Comparison of ENCODE assay signal across 22 mouse cellular contexts in genomic region chr5:74319551-74319950, GRCm38 (mm10).
"Had no signal": no experiment of that assay in that cellular context is flagged by ENCODE, and none has a peak within 500 bp of the region (broad histone marks: within the 10 kb centered on the region; RNA-seq: fewer than 3 reads in every experiment).

No protein-coding gene starts in this region.

- H3K9me3 ChIP-seq: heart, embryonic 13.5 days; heart, embryonic 15.5 days; intestine, embryonic 15.5 days; limb, embryonic 10.5 days; limb, embryonic 12.5 days had no signal

- H3K36me3 ChIP-seq: heart, embryonic 13.5 days; heart, embryonic 15.5 days; intestine, embryonic 15.5 days; limb, embryonic 10.5 days; limb, embryonic 12.5 days had no signal

- DNase-seq: gastrocnemius, postnatal 14 days; gastrocnemius, postnatal 36 days; heart, adult 2 months; heart, postnatal 14 days; heart, postnatal 36 days; kidney, adult 18-20 months; kidney, adult 8-10 months; kidney, postnatal 10 days; kidney, postnatal 25 days; kidney, postnatal 4 days had no signal

- H3K4me1 ChIP-seq: intestine, embryonic 15.5 days had no signal

- H3K4me3 ChIP-seq: heart, adult 2 months; heart, embryonic 13.5 days; heart, embryonic 15.5 days; intestine, embryonic 15.5 days; layer of hippocampus, adult 2 months; left cerebral cortex, adult 2 months; limb, embryonic 10.5 days; limb, embryonic 12.5 days had no signal

- H3K9ac ChIP-seq: heart, embryonic 13.5 days; heart, embryonic 15.5 days; hindbrain, embryonic 14.5 days; intestine, embryonic 15.5 days; limb, embryonic 12.5 days had no signal

- H3K4me2 ChIP-seq: heart, embryonic 11.5 days; heart, embryonic 13.5 days; heart, embryonic 15.5 days; hindbrain, embryonic 14.5 days; intestine, embryonic 15.5 days; limb, embryonic 12.5 days had no signal

- ATAC-seq: hindbrain, embryonic 16.5 days; inflammation-experienced regulatory T-cells, adult 6 months; intestine, embryonic 15.5 days; intestine, postnatal 0 days had no signal

- H3K27me3 ChIP-seq: heart, embryonic 13.5 days; heart, embryonic 15.5 days; intestine, embryonic 15.5 days; limb, embryonic 12.5 days had no signal

- H3K27ac ChIP-seq: heart, adult 2 months; heart, embryonic 13.5 days; heart, embryonic 15.5 days; hindbrain, embryonic 14.5 days; intestine, embryonic 15.5 days; layer of hippocampus, adult 2 months; left cerebral cortex, adult 2 months; limb, embryonic 10.5 days; limb, embryonic 12.5 days had no signal
